Comparison of ENCODE assay signal across 8 mouse cellular contexts in the genomic region with DNA sequence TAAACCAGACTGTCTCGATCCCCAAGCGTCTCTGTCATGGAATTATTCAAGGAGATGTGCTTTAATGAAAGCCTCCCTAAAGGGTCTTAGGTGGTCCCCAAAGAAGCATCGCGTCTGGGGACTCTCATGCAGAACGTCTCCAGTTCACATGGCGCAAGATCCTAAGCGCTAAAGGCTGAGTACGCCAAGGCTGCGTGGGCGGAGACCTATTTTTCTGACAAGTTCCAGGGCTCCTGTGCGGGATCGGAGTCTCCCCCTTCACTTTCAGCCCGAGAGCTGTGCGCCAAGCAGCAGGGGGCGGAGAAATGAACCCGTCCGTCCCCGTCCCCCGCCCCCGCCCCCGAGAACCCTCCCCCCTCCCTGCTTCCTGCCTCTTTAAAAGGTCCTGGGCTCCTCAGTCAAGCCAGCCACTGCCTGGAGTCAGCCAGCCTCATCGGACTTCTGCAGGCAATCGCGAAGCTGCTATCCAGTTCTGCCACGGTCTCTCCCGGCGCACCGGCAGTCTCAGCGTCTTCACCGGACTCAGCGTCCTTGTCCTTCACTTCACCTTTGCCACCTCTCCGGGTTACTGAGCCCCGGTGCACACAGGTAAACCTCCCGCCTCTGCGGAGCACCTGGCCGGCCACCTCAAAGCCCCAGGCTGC. TPM values are rescaled to one million over a fixed set of nuclear protein-coding genes. Genes with fewer than 3 reads are reported as not detected.
DNase-seq lines count a peak whose midpoint lies in the region; ATAC-seq and TF ChIP-seq lines count a peak whose summit lies in the region.

A gene (plus strand): TSS at position 389 of the 644 bp plus-strand sequence.

- DNase-seq in urinary bladder, adult 18-20 months (ENCODE audit: low spot score in 2 of 2) = peak; percentile 63 to 70
- DNase-seq in urinary bladder, postnatal 10 days (ENCODE audit: low spot score) = no peak
- peak; percentile 81 for DNase-seq in fibroblast of lung, adult 2 months (ENCODE audit: low read depth)
- peak; percentile 96 for DNase-seq in kidney, postnatal 0 days (ENCODE audit: low spot score)
- DNase-seq in liver, embryonic 11.5 days (ENCODE audit: low spot score) = peak; percentile 68
- peak; percentile 81 for DNase-seq in stomach, postnatal 0 days (ENCODE audit: low spot score)

- H3K36me3 ChIP-seq in heart, embryonic 13.5 days = peaks cover 24% of the 10 kb centered on the region
- peaks cover 3% of the 10 kb centered on the region for H3K36me3 ChIP-seq in kidney, postnatal 0 days (ENCODE audit: insufficient read depth, low read length)
- no peaks in the 10 kb centered on the region for H3K36me3 ChIP-seq in liver, embryonic 11.5 days (ENCODE audit: control insufficient read depth, insufficient read depth, low read length)
- H3K36me3 ChIP-seq in stomach, postnatal 0 days (ENCODE audit: control insufficient read depth, insufficient read depth, low read length) = peaks cover 14% of the 10 kb centered on the region

- H3K9ac ChIP-seq in heart, embryonic 13.5 days = peak within 1 kb of the TSS; percentile 85
- peak within 1 kb of the TSS; percentile 55 for H3K9ac ChIP-seq in kidney, postnatal 0 days (ENCODE audit: low read depth, low read length)
- H3K9ac ChIP-seq in liver, embryonic 11.5 days (ENCODE audit: low read depth, low read length) = peak within 1 kb of the TSS; percentile 17
- H3K9ac ChIP-seq in stomach, postnatal 0 days (ENCODE audit: low read length) = peak within 1 kb of the TSS; percentile 71

- peak within 1 kb of the TSS; percentile 68 for H3K4me3 ChIP-seq in heart, embryonic 13.5 days
- peak within 1 kb of the TSS; percentile 52 for H3K4me3 ChIP-seq in kidney, postnatal 0 days (replicated peaks; ENCODE audit: low read depth, low read length)
- H3K4me3 ChIP-seq in liver, embryonic 11.5 days (ENCODE audit: low read depth, low read length) = peak within 1 kb of the TSS; percentile 48
- peak within 1 kb of the TSS; percentile 67 for H3K4me3 ChIP-seq in stomach, postnatal 0 days (ENCODE audit: low read depth, low read length)

- H3K27ac ChIP-seq in heart, embryonic 13.5 days (replicated peaks) = peak within 1 kb of the TSS; percentile 77
- peak within 1 kb of the TSS; percentile 77 for H3K27ac ChIP-seq in kidney, postnatal 0 days
- H3K27ac ChIP-seq in liver, embryonic 11.5 days (ENCODE audit: low read depth, low read length) = no peak within 1 kb of the TSS; the same call in 1 of the 2 replicates
- H3K27ac ChIP-seq in stomach, postnatal 0 days (replicated peaks) = peak within 1 kb of the TSS; percentile 80

- peak within 1 kb of the TSS; percentile 94 for H3K4me2 ChIP-seq in heart, embryonic 13.5 days
- peak within 1 kb of the TSS; percentile 92 for H3K4me2 ChIP-seq in kidney, postnatal 0 days (ENCODE audit: low read length)
- H3K4me2 ChIP-seq in liver, embryonic 11.5 days = peak within 1 kb of the TSS; percentile 84
- peak within 1 kb of the TSS; percentile 67 for H3K4me2 ChIP-seq in stomach, postnatal 0 days (replicated peaks; ENCODE audit: low read depth)

- H3K4me1 ChIP-seq in heart, embryonic 13.5 days = peaks cover 51% of the 10 kb centered on the region
- peaks cover under 1% of the 10 kb centered on the region for H3K4me1 ChIP-seq in kidney, postnatal 0 days (replicated peaks; ENCODE audit: insufficient read depth, low read length)
- H3K4me1 ChIP-seq in liver, embryonic 11.5 days (replicated peaks; ENCODE audit: control insufficient read depth, insufficient read depth, low read length) = peaks cover 3% of the 10 kb centered on the region; the same call in 1 of the 2 replicates
- peaks cover 7% of the 10 kb centered on the region; the same call in 1 of the 2 replicates for H3K4me1 ChIP-seq in stomach, postnatal 0 days (replicated peaks; ENCODE audit: control insufficient read depth, insufficient read depth)

- ATAC-seq in heart, embryonic 13.5 days (ENCODE audit: extremely low read depth, insufficient number of reproducible peaks, low FRiP score, low TSS enrichment) = peak; percentile 55; the same call in 1 of the 2 replicates
- ATAC-seq in kidney, postnatal 0 days (replicated peaks; ENCODE audit: low FRiP score, low read depth) = peak; percentile 82
- ATAC-seq in liver, embryonic 11.5 days (replicated peaks; ENCODE audit: low FRiP score) = peak; percentile 70
- ATAC-seq in monocyte, adult 5-6 weeks (replicated peaks; ENCODE audit: insufficient number of reproducible peaks, low FRiP score, low TSS enrichment, poor library complexity, severe bottlenecking) = 0 out of 2 replicates have a peak, but pooled peaks have one; percentile 19
- ATAC-seq in stomach, postnatal 0 days (ENCODE audit: low FRiP score, low TSS enrichment) = peak; percentile 86

- H3K27me3 ChIP-seq in heart, embryonic 13.5 days (replicated peaks) = peaks cover 10% of the 10 kb centered on the region; the same call in 1 of the 2 replicates
- H3K27me3 ChIP-seq in kidney, postnatal 0 days (ENCODE audit: insufficient read depth, low read length) = no peaks in the 10 kb centered on the region
- peaks cover 7% of the 10 kb centered on the region for H3K27me3 ChIP-seq in liver, embryonic 11.5 days (replicated peaks; ENCODE audit: control insufficient read depth, insufficient read depth, low read length)
- H3K27me3 ChIP-seq in stomach, postnatal 0 days (ENCODE audit: control insufficient read depth, insufficient read depth, low read length) = no peaks in the 10 kb centered on the region

- H3K9me3 ChIP-seq in heart, embryonic 13.5 days = no peaks in the 10 kb centered on the region
- H3K9me3 ChIP-seq in kidney, postnatal 0 days (replicated peaks; ENCODE audit: low read length) = no peaks in the 10 kb centered on the region
- no peaks in the 10 kb centered on the region for H3K9me3 ChIP-seq in liver, embryonic 11.5 days (ENCODE audit: control insufficient read depth, low read length)
- H3K9me3 ChIP-seq in stomach, postnatal 0 days (ENCODE audit: control insufficient read depth, low read length) = no peaks in the 10 kb centered on the region

- WGBS in heart, embryonic 13.5 days = under 1% methylated on average over 36 of the region's 36 CpGs
- WGBS in kidney, postnatal 0 days = under 1% methylated on average over 36 of the region's 36 CpGs
- WGBS in liver, embryonic 11.5 days = under 1% methylated on average over 36 of the region's 36 CpGs
- WGBS in stomach, postnatal 0 days = under 1% methylated on average over 36 of the region's 36 CpGs

- TF ChIP-seq CTCF in kidney, postnatal 0 days (IDR thresholded peaks at IDR 0.05; ENCODE audit: low read depth) = no peak
- peak; percentile 33; the same call in 1 of the 2 replicates for TF ChIP-seq CTCF in stomach, postnatal 0 days (IDR thresholded peaks at IDR 0.05; ENCODE audit: low read depth)

- TF ChIP-seq EP300 in stomach, postnatal 0 days (optimal IDR thresholded peaks at IDR 0.05) = no peak

RNA-seq across cellular contexts. Expression of the gene that starts here (rescaled TPM):
- 45.1 and 46.0 TPM in 2 replicates for polyA plus RNA-seq in heart, embryonic 13.5 days (2015; fragmentation: Nextera tagmentation; extraction: Ambion mirVana)
- 38.1 and 38.5 TPM in 2 replicates for polyA plus RNA-seq in kidney, postnatal 0 days (2015; fragmentation: Nextera tagmentation; extraction: Ambion mirVana)
- 85.5 and 95.4 TPM in 2 replicates for polyA plus RNA-seq in liver, embryonic 11.5 days (2014; fragmentation: Nextera tagmentation; extraction: Ambion mirVana)
- 36.2 to 69.3 TPM (median 48.4 TPM) in 3 replicates for total RNA-seq in monocyte, adult 5-6 weeks (2017)
- polyA plus RNA-seq in stomach, postnatal 0 days (2015; fragmentation: Nextera tagmentation; extraction: Ambion mirVana) = 18.9 and 19.0 TPM in 2 replicates

Comparison
In these comparisons a context has a peak if more than half of its experiments do, and no peak if none do; other contexts are left out.
1. ATAC-seq: peak in every context shown above with its lines; median percentile 86 in stomach, postnatal 0 days; 82 in kidney, postnatal 0 days; 70 in liver, embryonic 11.5 days; 55 in heart, embryonic 13.5 days; 19 in monocyte, adult 5-6 weeks.
2. H3K9ac ChIP-seq: peak in every context shown above with its lines; median percentile 85 in heart, embryonic 13.5 days; 71 in stomach, postnatal 0 days; 55 in kidney, postnatal 0 days; 17 in liver, embryonic 11.5 days.